Mouse (Mus musculus): ENCODE measurements at regions not wholly inside any gene's neighbourhood (a gene's known extent, or its start where the extent isn't known, plus 50 kb on each side); places are given as distances from the start of the nearest gene placed in this dataset.
"Not testable (repeated sequence)": the region's sequence is repeated elsewhere in the genome, so short reads cannot be mapped to it uniquely, and the experiment has no call there.

GRCm38 (mm10) chr12:106310171-106310570 lies 300.1 kb downstream of the Vrk1 start:
- DNase-seq: no peak

- peak in 1 of 2 experiments; percentile 16 for DNase-seq
Measured at GRCm38 (mm10) chr12:106310585-106311319, 300.7 kb downstream of the Vrk1 start.

- no peak for DNase-seq
Measured at GRCm38 (mm10) chr12:106311320-106311825, 301.3 kb downstream of the Vrk1 start.

- peak in 1 of 2 experiments; percentile 13 for DNase-seq
Measured at GRCm38 (mm10) chr12:106311831-106312600, 302.0 kb downstream of the Vrk1 start.

GRCm38 (mm10) chr12:106317738-106318137 lies 307.7 kb downstream of the Vrk1 start:
- no peak for DNase-seq

- DNase-seq: no peak
Measured at GRCm38 (mm10) chr12:106321511-106321910, 311.5 kb downstream of the Vrk1 start.

- peak; percentile 24 to 36 for DNase-seq
Measured at GRCm38 (mm10) chr12:106326611-106327010, 316.6 kb downstream of the Vrk1 start.

- DNase-seq: no peak
Measured at GRCm38 (mm10) chr12:106327351-106327750, 317.3 kb downstream of the Vrk1 start.

GRCm38 (mm10) chr12:106357867-106358266 lies 347.8 kb downstream of the Vrk1 start:
- no peak for DNase-seq

GRCm38 (mm10) chr12:106361646-106362045 lies 351.6 kb downstream of the Vrk1 start:
- DNase-seq: not testable (repeated sequence)

GRCm38 (mm10) chr12:106374840-106375375 lies 364.9 kb downstream of the Vrk1 start:
- no peak for DNase-seq

GRCm38 (mm10) chr12:106375886-106376285 lies 365.9 kb downstream of the Vrk1 start:
- DNase-seq: no peak

- DNase-seq: no peak
Measured at GRCm38 (mm10) chr12:106376783-106377182, 366.8 kb downstream of the Vrk1 start.

- no peak for DNase-seq
Measured at GRCm38 (mm10) chr12:106377281-106377680, 367.3 kb downstream of the Vrk1 start.

- DNase-seq: no peak
Measured at GRCm38 (mm10) chr12:106377761-106378160, 367.7 kb downstream of the Vrk1 start.

GRCm38 (mm10) chr12:106378303-106379075 lies 368.5 kb downstream of the Vrk1 start:
- peak; percentile 7 to 33 for DNase-seq

GRCm38 (mm10) chr12:106379151-106379594 lies 369.1 kb downstream of the Vrk1 start:
- peak; percentile 11 to 55 for DNase-seq

- no peak for DNase-seq
Measured at GRCm38 (mm10) chr12:106379779-106380178, 369.8 kb downstream of the Vrk1 start.

GRCm38 (mm10) chr12:106381821-106382220 lies 371.8 kb downstream of the Vrk1 start:
- no peak for DNase-seq

- no peak for DNase-seq
Measured at GRCm38 (mm10) chr12:106389214-106389613, 379.2 kb downstream of the Vrk1 start.

GRCm38 (mm10) chr12:106392316-106392715 lies 382.3 kb downstream of the Vrk1 start:
- DNase-seq: no peak

GRCm38 (mm10) chr12:106399085-106399484 lies 389.1 kb downstream of the Vrk1 start:
- DNase-seq: no peak

GRCm38 (mm10) chr12:106411075-106411474 lies 401.0 kb downstream of the Vrk1 start:
- DNase-seq: peak in 1 of 2 experiments; percentile 5

All from kidney, postnatal 36 days (tissue).